Mouse (Mus musculus) olfactory bulb, adult 2 months (tissue): Measurements from ENCODE around the gene Srp54b. TPM values are rescaled to one million over a fixed set of nuclear protein-coding genes. Genes with fewer than 3 reads are reported as not detected.
"Not testable (repeated sequence)": the region's sequence is repeated elsewhere in the genome, so short reads cannot be mapped to it uniquely, and the experiment has no call there.

ENCODE experiments used
- H3K27ac ChIP-seq: fragments of 200-500 bp; 2 replicates; pipeline ENCODE4 v1.5.1; 2012; ENCODE audit warnings: low read depth, low read length; ENCODE audit not compliant: insufficient read depth
- H3K4me1 ChIP-seq: fragments of 200-500 bp; 2 replicates; pipeline ENCODE4 v1.6.1; 2012; ENCODE audit warnings: low read length; ENCODE audit not compliant: control insufficient read depth, insufficient read depth
- H3K4me3 ChIP-seq: fragments of 200-500 bp; 2 replicates; pipeline ENCODE4 v1.5.1; 2012; ENCODE audit warnings: mild to moderate bottlenecking, low read depth, low read length, moderate library complexity; ENCODE audit not compliant: insufficient read depth
- WGBS: fragments of 180-500 bp; shearing (Covaris S2); methylation state at CpG from one replicate; pipeline ENCODE4 v1.1.7; 2018; 5-methylcytosine and 5-hydroxymethylcytosine counted together
- polyA plus RNA-seq: library from polyadenylated mRNA; stranded (reverse); fragments of >200 nt; gene quantifications from 2 replicates; pipeline ENCODE4 v1.2.4, GENCODE M21; 2012; ENCODE audit warnings: low replicate concordance; ENCODE audit not compliant: missing spikeins, insufficient read depth, insufficient read length

Srp54b gene
- polyA plus RNA-seq, 1 experiment = not detected

DNA sequence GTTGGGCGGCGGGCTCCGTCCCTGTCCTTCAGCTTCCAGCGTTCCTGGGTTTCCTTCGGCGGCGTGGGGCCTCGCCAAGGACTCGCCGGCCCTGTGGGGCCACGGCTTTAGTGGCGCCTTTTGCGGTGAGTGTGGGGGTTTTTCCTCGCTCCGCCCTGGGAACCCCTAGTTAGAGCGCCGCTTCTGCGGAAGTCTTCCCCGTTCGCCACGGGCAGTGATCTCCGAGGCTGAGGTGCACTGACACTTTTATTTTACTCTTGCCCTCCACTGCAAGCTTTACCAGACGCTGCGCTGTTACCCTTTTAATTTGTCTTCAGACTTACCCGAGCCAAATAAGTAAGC lies 75.6 kb downstream of the Srp54b start:
- not testable (repeated sequence) for H3K4me1 ChIP-seq, H3K27ac ChIP-seq
- H3K4me3 ChIP-seq = peak overlapping the region; percentile 45
- 2% methylated on average over 14 of the region's 25 CpGs for WGBS

Other genes with a start within 250 kb of the Srp54b start
- not detected in 2 replicates for gene Gm20403, start 168.6 kb upstream of the Srp54b start, polyA plus RNA-seq
- gene Baz1a, start 140.8 kb upstream of the Srp54b start, polyA plus RNA-seq = not detected in 2 replicates
- gene 2700097O09Rik, start 75.0 kb upstream of the Srp54b start, polyA plus RNA-seq = not detected in 2 replicates
- gene Srp54a, start 74.8 kb upstream of the Srp54b start, polyA plus RNA-seq = 183 TPM in 1 of 2 replicates, not detected in the other
- gene Fam177a, start 30.6 kb upstream of the Srp54b start, polyA plus RNA-seq = not detected in 2 replicates
- not detected in 2 replicates for gene 1700047I17Rik2, start 44.5 kb downstream of the Srp54b start, polyA plus RNA-seq
- not detected in 2 replicates for gene Srp54c, start 75.1 kb downstream of the Srp54b start, polyA plus RNA-seq
- not detected in 2 replicates for gene 1110008L16Rik, start 144.5 kb downstream of the Srp54b start, polyA plus RNA-seq
- gene Ppp2r3c, start 147.9 kb downstream of the Srp54b start, polyA plus RNA-seq = not detected in 2 replicates
- not detected in 2 replicates for gene Psma6, start 229.1 kb downstream of the Srp54b start, polyA plus RNA-seq